Mouse (Mus musculus) E14TG2a.4 (cell line): ENCODE data around the gene Vwf.

Source experiments
- CTCF ChIP-seq: conservative IDR thresholded peaks from 2 replicates; pipeline ENCODE4 v1.5.1; 2014; ENCODE audit warnings: low read length
- NANOG ChIP-seq: IDR thresholded peaks from 2 replicates; pipeline ENCODE4 v1.6.1; 2014; ENCODE audit warnings: borderline replicate concordance, low read length, mixed read lengths

- TF ChIP-seq CTCF (no peak), NANOG (no peak)
Measured at GRCm38 (mm10) chr6:125640486-125640885, 93.9 kb downstream of the Vwf start.
